Mouse (Mus musculus) CH12.LX (cell line): ENCODE results near the gene Cmtm2b. TPM values are rescaled to one million over a fixed set of nuclear protein-coding genes. Genes with fewer than 3 reads are reported as not detected.

Experiments used
- DNase-seq: peaks from one replicate; pipeline ENCODE4 v3.0.0-alpha.2; 2013; ENCODE audit errors: extremely low read depth
- H3K27ac ChIP-seq: 2 replicates; pipeline ENCODE4 v1.5.1; 2012; ENCODE audit warnings: low read depth, mild to moderate bottlenecking, control low read depth, moderate library complexity; ENCODE audit not compliant: insufficient read depth
- H3K27me3 ChIP-seq: replicated peaks from 2 replicates; pipeline ENCODE3; 2012; ENCODE audit warnings: inconsistent platforms
- H3K36me3 ChIP-seq, 2 experiments: replicated peaks in 1 of 2; 2 replicates each; pipeline versions ENCODE3 to v1.6.1; 2012; ENCODE audit warnings: inconsistent platforms in 1 of 2, low read length in 1 of 2, mild to moderate bottlenecking in 1 of 2, mixed read lengths in 1 of 2, moderate library complexity in 1 of 2; ENCODE audit not compliant: control insufficient read depth in 1 of 2, insufficient read depth in 1 of 2
- H3K4me1 ChIP-seq, 2 experiments: 2 replicates each; pipeline ENCODE4 v1.6.1; 2012; ENCODE audit warnings: inconsistent platforms in 1 of 2, moderate library complexity in 1 of 2; ENCODE audit not compliant: insufficient read depth in 2 of 2, control insufficient read depth in 1 of 2
- H3K4me2 ChIP-seq: 2 replicates; pipeline ENCODE4 v1.6.1; 2012; ENCODE audit warnings: low read depth, mild to moderate bottlenecking, control low read depth; ENCODE audit not compliant: poor library complexity, insufficient read depth, severe bottlenecking
- H3K4me3 ChIP-seq, 3 experiments: fragments of 150-350 bp in 1 of 3; sonication (generic) in 1 of 3; replicated peaks in 1 of 3; 2 replicates each; pipeline versions ENCODE3 to v1.5.1; 2011 to 2012; ENCODE audit warnings: low read depth in 2 of 3, low read length in 2 of 3, mild to moderate bottlenecking in 2 of 3, moderate library complexity in 2 of 3, control low read depth in 1 of 3, improper control_type of control experiment in 1 of 3, inconsistent platforms in 1 of 3, mixed read lengths in 1 of 3; ENCODE audit not compliant: poor library complexity in 1 of 3
- H3K79me2 ChIP-seq: replicated peaks from 2 replicates; pipeline ENCODE4 v1.6.1; 2012; ENCODE audit warnings: mild to moderate bottlenecking, moderate library complexity; ENCODE audit not compliant: control insufficient read depth, poor library complexity, insufficient read depth, severe bottlenecking; ENCODE audit errors: extremely low read depth
- H3K9ac ChIP-seq: 2 replicates; pipeline ENCODE4 v1.6.1; 2012; ENCODE audit warnings: low read depth, mild to moderate bottlenecking, control low read depth, moderate library complexity; ENCODE audit not compliant: insufficient read depth
- H3K9me3 ChIP-seq: replicated peaks from 2 replicates; pipeline ENCODE3; 2012; ENCODE audit warnings: low read length, inconsistent platforms, mixed read lengths
- CHD1 ChIP-seq: IDR thresholded peaks from 2 replicates; pipeline ENCODE4 v1.6.1; 2012; ENCODE audit warnings: low read depth, low read length, improper control_type of control experiment, inconsistent platforms
- CHD2 ChIP-seq: IDR thresholded peaks from 2 replicates; pipeline ENCODE4 v1.6.1; 2011; ENCODE audit warnings: low read length, improper control_type of control experiment
- CTCF ChIP-seq, 2 experiments: IDR thresholded peaks in 1 of 2; conservative IDR thresholded peaks in 1 of 2; 2 replicates each; pipeline ENCODE4 v1.5.1; 2011 to 2012; ENCODE audit warnings: low read depth in 2 of 2, low read length in 2 of 2, improper control_type of control experiment in 1 of 2, inconsistent platforms in 1 of 2, mild to moderate bottlenecking in 1 of 2, moderate library complexity in 1 of 2
- E2F4 ChIP-seq: IDR thresholded peaks from 2 replicates; pipeline ENCODE4 v1.6.1; 2011; ENCODE audit warnings: low read depth, low read length, improper control_type of control experiment; ENCODE audit not compliant: insufficient replicate concordance
- ELF1 ChIP-seq: IDR thresholded peaks from 2 replicates; pipeline ENCODE4 v1.6.1; 2014; ENCODE audit warnings: low read depth, mild to moderate bottlenecking, inconsistent platforms, low read length, improper control_type of control experiment
- GABPA ChIP-seq: IDR thresholded peaks from 2 replicates; pipeline ENCODE4 v1.6.1; 2012; ENCODE audit warnings: low read depth, low read length, improper control_type of control experiment, inconsistent platforms; ENCODE audit not compliant: insufficient replicate concordance
- IRF4 ChIP-seq: IDR thresholded peaks from 2 replicates; pipeline ENCODE4 v1.6.1; 2014; ENCODE audit warnings: low read depth, mild to moderate bottlenecking, inconsistent platforms, low read length, improper control_type of control experiment
- JUND ChIP-seq: conservative IDR thresholded peaks from 2 replicates; pipeline ENCODE4 v1.6.1; 2011; ENCODE audit warnings: low read depth, low read length, improper control_type of control experiment
- MAX ChIP-seq: IDR thresholded peaks from 2 replicates; pipeline ENCODE4 v1.6.1; 2011; ENCODE audit warnings: low read length, improper control_type of control experiment
- MAZ ChIP-seq: IDR thresholded peaks from 2 replicates; pipeline ENCODE4 v1.6.1; 2012; ENCODE audit warnings: low read depth, mild to moderate bottlenecking, inconsistent platforms, low read length, improper control_type of control experiment, moderate library complexity
- MEF2A ChIP-seq: IDR thresholded peaks from 2 replicates; pipeline ENCODE4 v1.6.1; 2014; ENCODE audit warnings: low read depth, mild to moderate bottlenecking, inconsistent platforms, low read length, improper control_type of control experiment, borderline replicate concordance
- NELFE ChIP-seq: IDR thresholded peaks from 2 replicates; pipeline ENCODE4 v1.6.1; 2011; ENCODE audit warnings: low read depth, low read length, improper control_type of control experiment
- POLR2A ChIP-seq: IDR thresholded peaks from 2 replicates; pipeline ENCODE4 v1.6.1; 2011; ENCODE audit warnings: low read depth, mild to moderate bottlenecking, improper control_type of control experiment, low read length
- POLR2AphosphoS2 ChIP-seq: IDR thresholded peaks from 2 replicates; pipeline ENCODE4 v1.6.1; 2011; ENCODE audit warnings: low read depth, low read length, improper control_type of control experiment
- RCOR1 ChIP-seq: conservative IDR thresholded peaks from 2 replicates; pipeline ENCODE4 v1.6.1; 2012; ENCODE audit warnings: low read depth, mild to moderate bottlenecking, inconsistent platforms, low read length, improper control_type of control experiment
- TBP ChIP-seq: conservative IDR thresholded peaks from 2 replicates; pipeline ENCODE4 v1.6.1; 2011; ENCODE audit warnings: low read depth, low read length, improper control_type of control experiment
- USF1 ChIP-seq: IDR thresholded peaks from 2 replicates; pipeline ENCODE4 v1.6.1; 2014; ENCODE audit warnings: low read depth, mild to moderate bottlenecking, inconsistent platforms, low read length, improper control_type of control experiment
- ZMIZ1 ChIP-seq: IDR thresholded peaks from 2 replicates; pipeline ENCODE4 v1.6.1; 2012; ENCODE audit warnings: low read depth, mild to moderate bottlenecking, inconsistent platforms, low read length, improper control_type of control experiment
- dilution Hi-C: fragments of 300-500 bp; cut with MboI; formaldehyde crosslinking; loops from 2 replicates; pipeline ENCODE4 v1.14.3; 2020; ENCODE audit warnings: low sequenced_read_pairs; ENCODE audit not compliant: extremely low pct_unique_long_range_greater_than_20kb, extremely low pct_ligation_motif_present
- in situ Hi-C: fragments of 300-500 bp; cut with MboI; formaldehyde crosslinking; loops from 3 replicates; pipeline ENCODE4 v1.14.3; 2019; ENCODE audit warnings: low sequenced_read_pairs, low pct_ligation_motif_present, low pct_unique_long_range_greater_than_20kb, mixed read lengths
- polyA plus RNA-seq: library from polyadenylated mRNA; unstranded; fragments of >175 nt; gene quantifications from 2 replicates; pipeline ENCODE4 v1.2.1, GENCODE M21; 2012; ENCODE audit warnings: low read depth; ENCODE audit not compliant: insufficient read length
- total RNA-seq, 2 experiments: library from RNA; depleted of rRNA; stranded (reverse); fragments of 300-350 nt in 1 of 2; fragments of >200 nt in 1 of 2; gene quantifications; 2 replicates each; pipeline ENCODE4 v1.2.3; 2012 to 2014

The Cmtm2b gene
- total and polyA plus RNA-seq, 3 experiments, result not detected

- in situ Hi-C loops, result loop anchor here (25.0 kb wide), 1 partner anchor 168 kb away; the partner anchor contains the start of genes Car7 and Nae1
- DNase-seq, result no peak
- H3K4me3 ChIP-seq, result no peak overlapping the region
- H3K79me2 ChIP-seq, result no peaks in the 10 kb centered on the region
- no peak overlapping the region for H3K9ac ChIP-seq
- no peak overlapping the region for H3K27ac ChIP-seq
- peaks cover 15 to 22% of the 10 kb centered on the region in 2 experiments for H3K4me1 ChIP-seq
- no peak for TF ChIP-seq CHD2
- no peak for TF ChIP-seq IRF4
- TF ChIP-seq GABPA, result no peak
- no peak for TF ChIP-seq CTCF (conservative IDR thresholded peaks at IDR 0.05 in 1 of 2, IDR thresholded peaks at IDR 0.05 in 1 of 2; ENCODE audit: low read depth in 2 of 2, low read length in 2 of 2)
- TF ChIP-seq RCOR1, result no peak
- no peak for TF ChIP-seq MAX
- TF ChIP-seq ZMIZ1, result no peak
- no peak for TF ChIP-seq MEF2A
- no peak for TF ChIP-seq USF1
- H3K27me3 ChIP-seq, result no peaks in the 10 kb centered on the region
- H3K36me3 ChIP-seq, result peaks cover 0 to 3% of the 10 kb centered on the region in 2 experiments
- no peak overlapping the region for H3K4me2 ChIP-seq
- H3K9me3 ChIP-seq, result no peaks in the 10 kb centered on the region
- dilution Hi-C loops, result no loop called here
Observed at GRCm38 (mm10) chr8:104369591-104369990, 47.6 kb downstream of the Cmtm2b start.

DNA sequence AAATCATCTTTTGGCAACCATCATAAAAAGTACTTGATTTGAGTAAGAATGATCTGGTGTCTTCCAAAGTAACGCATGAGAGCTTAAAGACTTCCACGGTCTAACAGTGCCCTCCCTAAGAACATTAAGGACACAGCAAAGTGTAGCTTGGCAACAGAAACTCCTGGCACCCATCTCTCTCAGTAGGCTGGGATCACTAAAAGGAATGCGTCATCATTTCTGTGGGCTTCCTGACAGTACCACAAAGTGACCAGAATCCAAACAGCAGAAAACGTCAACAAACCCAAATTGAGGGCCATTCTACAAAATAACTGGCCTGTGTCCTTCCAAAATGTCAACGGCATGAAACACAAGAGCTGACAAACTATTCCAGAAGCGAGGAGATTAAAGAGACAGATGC is 48.0 kb downstream of the Cmtm2b start:
- Histone ChIP-seq H3K9ac (no peak overlapping the region), H3K4me1 (peaks cover 15 to 26% of the 10 kb centered on the region in 2 experiments), H3K27me3 (no peaks in the 10 kb centered on the region), H3K4me3 (no peak overlapping the region), H3K79me2 (no peaks in the 10 kb centered on the region), H3K36me3 (peaks cover 0 to 3% of the 10 kb centered on the region in 2 experiments), H3K9me3 (no peaks in the 10 kb centered on the region), H3K27ac (no peak overlapping the region), H3K4me2 (no peak overlapping the region)
- no peak for TF ChIP-seq POLR2A
- TF ChIP-seq NELFE, result no peak
- no peak for TF ChIP-seq USF1
- TF ChIP-seq TBP, result no peak
- no peak for TF ChIP-seq POLR2AphosphoS2
- no peak for TF ChIP-seq E2F4
- no peak for TF ChIP-seq JUND
- TF ChIP-seq ELF1, result no peak
- no peak for TF ChIP-seq MAZ
- TF ChIP-seq CHD1, result no peak
- in situ Hi-C loops, result loop anchor here (25.0 kb wide), 1 partner anchor 167 kb away; the partner anchor contains the start of genes Car7 and Nae1
- dilution Hi-C loops, result no loop called here
- DNase-seq, result no peak
